Mouse (Mus musculus) granulocyte monocyte progenitor cell, adult 5-6 weeks (primary cell): ENCODE results near the gene Fam166b. TPM values are rescaled to one million over a fixed set of nuclear protein-coding genes. Genes with fewer than 3 reads are reported as not detected.

Experiments
- ATAC-seq: replicated peaks from 2 replicates; pipeline ENCODE4 v1.8.0; 2016; ENCODE audit warnings: mild to moderate bottlenecking, moderate TSS enrichment, inconsistent platforms; ENCODE audit not compliant: poor library complexity, severe bottlenecking
- total RNA-seq, 2 experiments: library from RNA; stranded (forward) in 1 of 2; stranded (reverse) in 1 of 2; fragments of 200-712, 200-1000 nt in 1 of 2; fragments of >200 nt in 1 of 2; fragmentation: Nextera tagmentation in 1 of 2; gene quantifications; 2 replicates each; pipeline ENCODE4 v1.2.3; 2014 to 2017

Gene Fam166b
- total RNA-seq, 2 experiments from 2014 or later: not detected

DNA sequence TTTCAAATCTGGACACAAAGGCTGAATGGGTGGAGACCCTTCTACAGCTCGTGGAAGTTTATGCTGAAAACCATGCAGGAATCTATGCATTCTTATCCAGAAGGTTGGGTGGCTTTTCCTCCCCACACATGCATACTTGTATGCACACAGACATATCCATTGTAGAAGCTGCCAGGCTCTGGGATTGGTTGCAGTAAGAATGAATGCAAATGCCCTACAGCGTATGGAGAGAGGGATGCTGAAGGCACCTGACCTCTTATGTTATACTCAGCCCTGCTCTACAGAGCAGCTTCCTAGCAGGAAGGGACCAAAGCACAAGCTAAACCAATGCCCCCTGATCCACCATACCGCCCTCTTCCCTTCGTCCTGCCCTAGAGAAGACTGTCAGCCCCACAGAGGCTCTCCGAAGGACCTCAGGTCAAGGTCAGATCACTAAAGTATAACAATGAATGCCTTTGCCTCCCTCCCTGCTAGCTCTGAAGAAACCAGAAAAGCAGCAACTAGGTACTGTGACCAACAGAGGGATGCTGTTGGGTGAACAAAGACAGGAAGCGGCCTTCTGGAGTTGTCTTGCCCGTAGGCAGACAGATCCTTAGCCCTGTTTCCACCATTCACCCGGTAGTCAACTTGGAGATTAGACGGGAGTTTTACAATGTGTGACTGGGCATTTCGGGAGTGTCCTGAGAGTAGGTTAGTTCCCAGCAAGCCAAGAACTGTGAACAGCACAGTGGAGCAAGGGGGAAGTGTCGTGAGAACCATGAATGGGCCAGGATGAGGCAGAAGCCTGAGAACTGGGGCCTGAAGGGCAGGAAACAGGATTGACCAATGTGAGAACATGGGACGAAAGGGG, 21.6 kb downstream of the Fam166b start:
- no peak for ATAC-seq

- peak; percentile 72 for ATAC-seq
Measured at GRCm38 (mm10) chr4:43406162-43406971, 22.6 kb downstream of the Fam166b start.

DNA sequence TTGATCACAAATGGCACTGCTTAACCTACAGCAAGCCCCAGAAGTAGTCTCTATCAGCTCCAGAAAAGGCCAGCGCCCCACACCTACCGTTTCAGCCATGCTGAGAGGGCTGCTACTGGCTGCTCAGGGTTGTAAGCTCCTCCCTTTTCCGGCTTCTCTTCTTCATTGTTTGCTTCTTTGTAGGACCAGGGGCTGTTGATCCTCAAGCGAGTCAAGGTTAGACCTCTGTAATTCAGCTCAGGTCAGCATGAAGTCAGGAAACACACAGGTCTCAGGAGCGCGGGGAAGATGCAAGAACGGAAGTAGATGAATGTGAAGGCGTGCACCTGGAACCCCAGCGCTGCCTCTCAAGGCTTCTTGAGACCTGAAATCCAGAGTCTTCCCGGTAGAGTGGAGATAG, 24.2 kb downstream of the Fam166b start:
- no peak for ATAC-seq

DNA sequence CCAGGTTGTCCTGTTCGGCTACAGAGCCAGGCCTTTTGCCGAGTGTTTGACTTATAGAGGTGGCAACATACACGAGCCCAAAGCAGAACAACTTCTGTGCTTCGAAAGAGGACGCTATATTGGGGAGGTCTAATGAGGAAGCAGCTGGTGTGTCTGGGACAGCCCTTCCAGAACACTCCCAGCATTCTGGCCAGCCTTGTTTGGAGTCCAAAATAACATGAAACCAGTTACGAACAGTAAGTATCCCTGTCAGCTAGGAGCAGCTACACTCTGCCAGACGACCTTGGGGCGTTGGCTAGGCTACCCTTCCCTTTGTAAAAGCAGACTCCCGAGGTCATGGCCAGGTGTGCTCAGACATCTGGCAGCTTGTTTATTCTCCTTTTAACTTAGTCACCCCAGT, 26.7 kb downstream of the Fam166b start:
- ATAC-seq: no peak

DNA sequence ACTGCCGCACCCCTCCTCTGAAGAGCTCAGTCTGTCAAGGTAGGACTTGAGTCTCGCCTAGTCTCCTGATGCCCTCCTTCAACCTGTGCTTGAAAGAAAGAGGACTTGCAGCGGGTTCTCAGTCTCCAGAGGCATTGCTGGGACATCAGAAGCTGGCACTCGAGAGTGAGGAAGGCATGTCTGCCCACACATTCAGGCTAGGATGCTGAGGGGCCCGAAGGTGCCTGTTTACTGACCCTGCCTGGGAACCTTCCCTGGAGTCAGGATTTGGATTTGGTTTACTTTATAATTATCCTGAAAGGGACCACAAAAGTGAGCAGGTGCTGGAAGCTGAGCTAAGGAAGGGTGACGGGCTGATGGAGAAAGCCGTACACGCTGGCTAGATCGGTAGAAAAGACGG, 27.4 kb downstream of the Fam166b start:
- ATAC-seq: no peak

- ATAC-seq: no peak
Measured at GRCm38 (mm10) chr4:43400976-43401375, 28.0 kb downstream of the Fam166b start.

- ATAC-seq: no peak
Measured at GRCm38 (mm10) chr4:43399391-43400131, 29.4 kb downstream of the Fam166b start.

DNA sequence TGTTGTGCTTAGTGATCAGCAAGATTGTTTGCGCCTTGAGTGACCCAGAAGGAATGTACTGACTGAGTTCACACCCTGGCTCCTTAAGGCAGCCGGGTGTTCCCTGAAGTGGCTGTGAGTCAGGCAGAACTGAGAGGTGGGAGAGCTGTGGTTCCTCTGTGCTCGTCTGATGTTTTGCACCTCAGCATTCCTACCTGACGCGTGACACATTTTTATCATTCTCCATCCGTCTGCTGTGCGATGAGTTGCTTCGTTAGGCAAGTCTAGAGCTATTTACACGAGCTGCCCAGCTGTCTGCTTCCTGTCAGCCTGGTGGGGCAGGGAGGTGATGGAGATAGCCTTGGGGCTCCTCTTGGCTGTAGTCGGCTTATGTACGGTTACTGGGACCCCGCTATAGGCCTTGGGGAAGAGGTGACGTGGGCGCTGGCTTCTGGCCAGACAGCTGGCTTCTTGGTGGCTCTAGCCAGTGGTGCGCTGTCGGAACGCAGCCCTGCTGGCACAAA, 30.1 kb downstream of the Fam166b start:
- no peak for ATAC-seq

GRCm38 (mm10) chr4:43398014-43398413, 30.9 kb downstream of the Fam166b start:
- ATAC-seq: no peak

DNA sequence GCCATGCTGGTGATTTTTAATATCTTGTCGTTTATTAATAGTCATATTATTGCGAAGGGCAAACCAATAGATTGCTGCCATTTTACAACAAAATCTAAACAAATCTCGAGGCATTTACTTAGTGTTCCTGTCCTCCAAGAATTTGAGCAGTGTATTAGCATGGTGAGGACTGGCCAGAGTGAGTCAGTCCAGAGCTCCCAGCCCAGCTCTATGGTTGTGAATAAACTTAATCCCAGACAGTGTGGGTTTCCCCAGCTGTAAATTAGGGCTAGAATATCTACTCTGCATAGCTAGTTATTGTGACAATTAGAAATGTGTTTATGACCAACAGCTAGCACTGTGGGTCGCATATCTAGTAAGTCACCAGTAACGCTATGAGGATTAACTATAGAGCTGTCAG, 32.6 kb downstream of the Fam166b start:
- no peak for ATAC-seq

DNA sequence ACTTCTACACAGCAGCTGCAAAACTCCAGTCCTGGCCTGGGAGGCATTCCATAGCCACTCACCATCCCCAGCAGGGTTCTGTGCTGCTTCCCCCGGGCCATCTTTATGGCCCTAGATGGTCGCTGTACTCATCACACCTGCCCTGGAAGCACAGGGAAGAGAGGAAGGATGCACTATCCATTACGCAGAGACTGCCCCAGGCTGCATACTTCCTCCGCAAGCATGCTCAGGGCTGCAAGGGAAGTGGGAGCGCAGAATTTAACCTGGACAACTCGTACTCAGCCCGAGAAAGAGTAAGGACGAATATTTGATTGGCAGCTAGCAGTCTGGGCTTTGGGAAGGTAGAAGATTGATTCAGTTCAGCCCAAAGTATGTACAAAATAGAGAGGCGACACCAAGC, 33.1 kb downstream of the Fam166b start:
- ATAC-seq: no peak

DNA sequence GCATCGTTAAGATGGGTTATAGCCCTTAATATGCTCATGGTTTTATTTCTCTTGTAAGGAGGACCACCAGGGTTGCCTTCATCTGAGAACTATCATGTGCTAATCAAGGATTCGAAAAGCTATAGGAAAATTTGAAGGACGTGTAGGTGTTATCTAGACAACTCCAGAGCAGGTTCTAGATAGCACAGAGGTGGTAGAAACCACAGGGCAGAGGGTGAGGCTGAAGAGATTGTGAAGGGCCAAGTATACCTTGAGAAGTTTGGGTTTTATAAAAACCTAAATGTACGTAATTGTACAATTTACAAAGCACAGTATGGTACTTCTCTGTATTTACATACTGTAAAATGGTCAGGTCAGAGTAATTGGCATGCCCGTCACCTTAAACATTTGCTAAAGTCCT, 33.8 kb downstream of the Fam166b start:
- ATAC-seq: no peak

DNA sequence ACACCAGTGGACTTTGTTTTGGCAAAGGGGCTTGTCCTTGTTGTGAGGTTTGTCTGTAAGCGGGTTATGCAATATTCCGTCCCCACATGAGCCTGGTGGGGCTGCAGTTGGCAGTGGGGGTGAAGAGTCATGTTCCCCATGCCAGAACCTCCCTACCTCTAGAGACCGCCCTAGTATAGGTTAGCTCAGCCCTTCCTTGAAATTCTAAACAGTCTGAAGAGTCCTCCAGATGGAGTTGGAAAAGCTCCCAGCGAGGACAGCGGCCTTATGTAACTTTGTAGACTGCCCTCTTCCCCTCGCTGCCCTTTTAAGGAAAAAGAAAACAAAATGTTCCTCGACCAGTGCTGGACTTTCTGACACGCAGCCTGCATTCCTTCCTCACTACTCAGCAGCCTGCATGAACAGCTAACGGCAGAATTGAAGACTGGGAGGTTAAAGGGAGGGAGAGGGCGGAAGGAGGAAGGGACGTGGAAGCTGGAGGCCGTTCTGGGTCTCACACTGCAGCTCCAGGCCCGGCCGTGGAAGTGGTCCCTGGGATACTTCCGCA, 34.5 kb downstream of the Fam166b start:
- peak; percentile 56 for ATAC-seq

GRCm38 (mm10) chr4:43391521-43392050, 37.3 kb downstream of the Fam166b start:
- ATAC-seq: no peak

GRCm38 (mm10) chr4:43389845-43390440, 39.0 kb downstream of the Fam166b start:
- no peak for ATAC-seq

DNA sequence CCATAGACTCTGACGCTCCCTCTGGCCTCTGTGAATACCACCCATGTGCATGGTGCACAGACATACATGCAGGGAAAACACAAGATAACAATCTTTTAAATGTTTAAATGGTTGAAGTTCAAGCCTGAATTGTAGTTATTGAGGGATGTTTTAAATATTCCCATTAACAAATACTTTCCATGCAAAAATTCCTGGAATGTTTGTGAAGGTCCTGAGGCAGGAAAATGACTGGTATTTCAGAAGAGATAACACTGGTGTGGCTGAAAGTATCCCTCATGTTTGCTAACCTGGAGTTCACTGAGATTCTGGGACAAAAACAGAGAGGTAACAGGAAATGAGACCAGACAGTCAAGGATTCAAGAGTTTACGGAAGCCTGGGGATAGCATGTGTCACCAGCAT, 39.5 kb downstream of the Fam166b start:
- ATAC-seq: no peak

DNA sequence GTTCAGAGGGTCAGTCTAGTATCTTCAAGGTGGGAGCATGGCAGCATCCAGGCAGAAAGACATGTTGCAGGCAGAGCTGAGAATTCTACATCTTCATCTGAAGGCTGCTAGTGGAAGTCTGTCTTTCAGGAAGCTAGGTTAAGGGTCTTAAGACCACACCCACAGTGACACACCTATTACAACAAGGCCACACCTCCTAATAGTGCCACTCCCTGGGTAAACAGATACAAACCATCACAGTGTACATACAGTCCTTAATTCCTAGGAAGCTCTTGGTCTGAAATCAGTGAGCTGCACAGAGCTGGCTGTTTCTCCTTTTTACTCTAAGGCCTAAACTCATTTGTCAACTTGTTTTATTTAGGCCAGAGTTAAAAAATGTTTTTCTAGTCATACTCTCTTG, 42.0 kb downstream of the Fam166b start:
- ATAC-seq: no peak

DNA sequence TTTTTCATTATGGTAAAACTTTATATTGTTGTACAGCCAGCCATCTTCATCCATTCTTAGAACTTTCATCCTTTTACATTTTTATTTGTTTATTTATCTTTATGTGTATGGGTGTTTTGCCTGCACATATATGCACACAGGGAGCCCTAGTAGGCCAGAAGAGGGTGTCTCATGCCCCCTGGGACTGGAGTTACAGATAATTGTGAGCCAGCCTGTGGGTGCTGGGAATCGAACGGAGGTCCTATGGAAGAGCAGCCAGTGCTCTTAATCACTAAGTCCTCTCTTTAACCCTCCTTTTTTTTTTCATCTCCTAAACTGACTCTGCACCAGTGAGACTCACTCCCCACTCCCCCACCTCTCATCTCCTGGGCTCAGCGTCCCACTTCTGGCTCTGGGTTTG, 44.4 kb downstream of the Fam166b start:
- no peak for ATAC-seq

- no peak for ATAC-seq
Measured at GRCm38 (mm10) chr4:43384083-43384460, 44.9 kb downstream of the Fam166b start.
